Mouse (Mus musculus): ENCODE measurements around the gene Serpina16.

DNA sequence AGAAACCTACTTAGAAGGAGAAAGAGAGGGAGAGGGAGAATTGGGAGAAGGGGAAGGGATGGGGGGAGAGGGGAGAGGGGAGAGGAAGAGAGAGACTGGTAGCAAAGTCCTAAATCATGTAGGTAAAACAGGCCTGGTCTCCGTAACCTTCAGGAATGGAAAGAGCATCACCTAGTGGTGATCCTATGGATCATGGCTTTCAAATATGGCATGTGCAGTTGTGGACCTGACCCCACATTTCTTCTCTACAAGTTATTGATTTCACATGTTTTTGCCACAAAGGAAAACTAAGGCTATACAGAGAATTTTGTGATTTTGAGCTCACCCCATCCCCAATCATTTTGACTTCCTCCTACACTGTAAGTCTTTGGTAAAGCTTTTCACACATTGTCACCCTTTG lies 34.5 kb upstream of the Serpina16 start:
- peak in 1 of 3 experiments; percentile 37; a peak in 2 of 6 replicates for TF ChIP-seq CTCF (IDR thresholded peaks at IDR 0.05 in 2 of 3, conservative IDR thresholded peaks at IDR 0.05 in 1 of 3; ENCODE audit: control insufficient read depth in 1 of 3, insufficient read depth in 1 of 3, low read depth in 2 of 3, low read length in 3 of 3, poor library complexity in 1 of 3, severe bottlenecking in 1 of 3)
- TF ChIP-seq MXI1 (IDR thresholded peaks at IDR 0.05; ENCODE audit: low read depth, low read length) = no peak
- no peak for TF ChIP-seq POLR2A (IDR thresholded peaks at IDR 0.05; ENCODE audit: control insufficient read depth in 1 of 2, insufficient read depth in 1 of 2, low read depth in 1 of 2, low read length in 2 of 2, poor library complexity in 1 of 2)
- no peak for TF ChIP-seq MYC (IDR thresholded peaks at IDR 0.05; ENCODE audit: low read depth, low read length)
- TF ChIP-seq TBP (IDR thresholded peaks at IDR 0.05; ENCODE audit: low read depth, low read length) = no peak

Data from MEL (cell line).